Mouse (Mus musculus): ENCODE measurements at regions not wholly inside any gene's neighbourhood (a gene's known extent, or its start where the extent isn't known, plus 50 kb on each side); places are given as distances from the start of the nearest gene placed in this dataset.

DNA sequence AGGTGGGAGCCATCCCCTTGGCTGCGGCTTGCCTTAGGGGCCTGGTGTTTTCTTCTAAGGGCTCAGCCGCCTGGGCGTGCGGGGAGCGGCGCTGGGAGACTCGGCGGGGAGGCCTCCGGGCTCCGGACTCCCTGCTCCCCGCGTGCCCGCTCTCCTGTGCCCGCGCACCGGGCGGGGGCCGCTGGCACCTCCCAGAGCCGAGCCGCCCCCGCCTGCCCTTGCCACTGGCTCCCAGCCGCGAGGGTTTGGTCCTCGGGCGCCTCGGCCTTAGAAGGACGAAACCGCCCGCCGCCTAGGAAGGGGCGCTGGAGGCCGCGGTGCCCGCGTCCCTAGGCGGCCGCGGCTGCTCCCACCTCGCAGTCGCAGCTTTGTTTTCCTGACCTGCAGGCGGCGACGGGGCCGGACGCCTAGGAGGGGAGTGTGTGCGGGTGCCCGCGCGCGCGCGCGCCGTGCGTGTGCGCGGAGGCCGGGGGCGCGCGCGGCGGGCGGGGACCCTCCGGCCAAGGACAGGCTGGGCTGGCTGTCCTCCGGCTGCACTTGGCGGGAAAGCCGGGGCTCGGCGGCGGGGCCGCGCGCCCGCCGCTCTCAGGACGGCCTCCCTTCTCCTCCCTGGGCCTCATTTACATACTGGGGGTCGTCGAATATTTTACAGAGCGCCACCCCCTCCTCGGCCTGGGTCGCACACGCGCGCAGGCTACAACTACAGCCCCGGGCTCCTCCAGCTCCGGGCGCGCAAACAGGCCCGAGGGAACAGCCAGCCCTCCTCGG is 227.1 kb downstream of the Mef2c start:
- no peak for DNase-seq (ENCODE audit: low read depth)

DNA sequence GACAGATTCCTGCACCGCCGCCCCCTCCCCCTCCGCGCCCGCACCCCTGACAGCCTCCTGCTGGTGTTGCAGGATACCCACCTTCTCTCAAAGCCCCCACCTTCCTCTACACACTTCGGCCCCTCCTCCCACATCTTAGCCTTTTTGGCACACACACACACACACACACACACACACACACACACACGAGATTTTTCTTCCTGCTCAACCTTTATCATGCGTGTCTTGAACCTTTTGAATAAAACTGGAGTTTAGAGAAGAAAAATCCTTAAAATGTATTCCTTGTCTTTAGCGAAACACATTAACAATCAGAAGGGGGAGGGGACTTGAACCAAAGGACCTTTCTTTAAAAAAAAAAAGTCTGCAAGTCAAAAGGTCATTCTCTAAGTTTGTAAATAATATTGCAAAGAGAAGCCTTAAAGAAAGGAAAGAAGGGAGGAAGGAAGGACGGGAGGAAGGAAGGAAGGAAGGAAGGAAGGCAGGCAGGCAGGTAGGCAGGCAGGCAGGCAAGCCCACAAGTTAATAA is 227.7 kb downstream of the Mef2c start:
- DNase-seq (ENCODE audit: low read depth), result no peak

DNA sequence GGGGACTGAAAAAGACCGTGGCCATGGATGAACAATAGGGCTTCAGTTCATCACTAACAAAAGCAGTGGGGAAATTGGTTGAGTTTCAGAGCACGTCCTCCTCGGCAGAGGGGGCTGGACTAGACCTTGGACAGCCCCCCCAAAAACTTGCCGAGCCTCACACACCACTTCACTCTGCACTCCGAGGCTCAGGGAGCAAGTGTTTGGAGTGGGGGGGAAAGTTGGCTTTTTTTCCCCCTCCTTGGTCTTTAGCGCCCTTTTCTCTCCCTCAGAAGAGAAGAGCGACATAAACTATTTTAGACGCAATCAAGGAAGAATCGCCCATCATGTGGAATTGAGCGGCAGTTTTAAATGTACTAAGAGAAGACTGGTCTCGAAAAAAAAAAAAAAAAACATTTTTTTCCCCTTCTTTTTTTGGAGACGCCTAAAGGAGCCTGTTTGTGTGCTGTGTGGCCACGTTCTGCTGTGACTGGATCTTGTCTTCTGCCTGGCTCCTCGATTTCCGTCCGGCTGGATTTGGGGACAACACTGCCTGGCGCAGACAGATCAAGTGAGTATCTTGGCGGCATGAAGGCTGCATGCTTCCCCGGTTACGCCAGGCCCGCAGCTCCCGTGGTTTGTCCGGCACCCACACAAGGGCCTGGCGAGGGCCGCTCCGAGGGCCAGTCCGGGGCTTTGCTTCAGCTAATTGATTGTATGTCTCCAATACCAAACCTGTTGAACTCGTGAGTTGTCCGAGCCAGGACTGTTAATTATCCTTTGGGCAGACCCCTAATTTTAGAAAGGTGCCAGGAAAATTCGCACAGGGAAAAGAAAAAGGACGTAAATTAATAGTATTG is 228.7 kb downstream of the Mef2c start:
- DNase-seq (ENCODE audit: low read depth), result no peak

DNA sequence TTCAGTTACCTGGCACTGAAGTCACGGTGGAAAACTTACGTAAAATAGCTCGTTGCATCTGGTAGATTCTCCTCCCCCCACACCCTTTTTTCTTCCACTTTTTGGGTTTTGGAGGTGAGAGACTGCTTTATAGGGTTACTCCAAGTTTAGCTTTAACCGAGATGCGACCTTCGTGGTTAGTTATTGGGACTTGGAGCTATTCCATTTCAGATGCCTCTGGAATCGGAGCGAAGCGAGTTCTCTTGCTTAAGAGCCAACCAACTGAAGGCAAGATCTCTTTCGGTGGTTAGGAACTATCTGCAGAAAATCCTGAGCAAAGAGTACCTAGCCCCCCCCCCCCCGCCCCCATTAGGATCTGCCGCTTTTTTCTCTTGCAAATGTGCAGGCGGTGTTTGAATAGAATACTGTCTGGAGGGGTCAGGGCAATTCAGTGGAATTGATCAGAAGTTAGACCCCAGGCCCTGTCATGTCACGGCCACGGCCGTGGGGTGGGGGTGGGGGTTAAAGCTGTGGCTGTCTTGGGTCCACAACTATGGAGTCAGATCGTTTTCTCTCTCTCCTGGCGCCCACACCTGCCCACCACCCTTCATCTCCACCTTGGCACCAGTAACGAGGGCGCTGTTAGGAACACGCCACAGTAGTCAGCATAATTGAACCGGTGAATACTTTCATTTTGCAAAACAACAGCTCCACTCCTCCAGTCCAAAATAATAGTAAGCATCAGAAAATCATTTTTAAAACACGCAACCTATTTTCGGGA is 229.6 kb downstream of the Mef2c start:
- no peak for DNase-seq (ENCODE audit: low read depth)

DNA sequence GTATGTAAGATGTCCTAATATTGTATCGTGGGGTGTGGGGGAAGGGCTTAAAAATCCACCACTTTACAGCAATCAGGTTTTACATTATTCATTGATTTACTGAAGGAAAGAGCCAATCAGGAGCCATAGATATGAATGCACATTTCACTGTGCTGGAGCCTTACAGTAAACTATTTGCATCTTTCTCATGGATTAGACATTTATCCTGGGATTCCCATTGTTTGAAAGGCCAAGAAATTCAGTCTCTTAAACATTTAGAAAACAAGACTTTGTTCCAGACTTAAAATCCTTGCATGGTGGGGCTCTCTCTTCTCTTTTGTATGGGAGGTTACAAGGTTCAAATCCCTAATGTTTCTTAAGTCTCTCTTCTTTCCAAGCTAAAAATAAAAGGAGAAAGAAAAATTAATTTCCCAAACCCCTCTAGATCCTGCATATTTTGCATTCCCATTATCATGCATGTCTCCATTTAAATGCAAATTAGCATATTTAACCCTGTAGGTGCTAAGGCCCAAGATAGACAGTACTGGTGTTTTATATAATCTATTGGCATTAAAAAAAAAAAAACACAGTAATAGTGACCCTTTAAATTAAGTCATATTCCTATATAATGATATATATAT is 230.3 kb downstream of the Mef2c start:
- no peak for DNase-seq (ENCODE audit: low read depth)

DNA sequence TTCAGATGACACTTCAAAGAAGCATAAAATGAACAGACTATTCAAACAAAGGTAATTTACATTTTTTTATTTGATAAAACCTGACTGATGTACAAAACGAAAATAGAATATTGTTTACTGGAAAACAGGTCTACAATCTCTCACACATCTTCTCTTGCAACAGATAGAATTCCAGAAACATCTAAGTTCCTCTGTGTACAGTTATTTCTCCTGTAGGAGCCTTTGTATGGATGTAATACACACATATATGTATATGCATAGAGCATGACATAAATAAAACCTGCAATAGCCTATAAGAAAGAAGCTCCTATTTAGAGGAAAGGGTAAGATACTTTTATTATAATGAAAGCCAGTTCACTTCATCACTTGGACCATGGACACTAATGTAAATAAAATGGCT is 230.8 kb downstream of the Mef2c start:
- no peak for DNase-seq (ENCODE audit: low read depth)

DNA sequence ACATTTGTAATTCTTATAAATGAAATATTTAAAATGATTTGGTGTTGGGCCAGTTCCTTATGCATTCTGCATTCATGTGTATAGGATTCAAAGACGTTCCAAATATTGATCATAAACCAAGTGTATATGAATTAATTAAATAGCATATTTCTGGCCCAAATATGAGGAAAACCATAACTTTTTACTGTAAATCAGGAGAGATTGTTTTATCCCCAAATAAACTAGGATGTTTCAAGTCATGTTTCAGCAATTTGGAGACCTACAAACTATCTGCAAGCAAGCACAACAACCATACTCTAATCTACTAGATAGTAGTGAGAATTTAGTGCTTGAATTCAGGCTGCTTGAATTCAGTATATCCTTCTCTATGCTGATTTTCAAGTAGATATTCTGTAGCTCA is 231.3 kb downstream of the Mef2c start:
- DNase-seq (ENCODE audit: low read depth), result no peak

DNA sequence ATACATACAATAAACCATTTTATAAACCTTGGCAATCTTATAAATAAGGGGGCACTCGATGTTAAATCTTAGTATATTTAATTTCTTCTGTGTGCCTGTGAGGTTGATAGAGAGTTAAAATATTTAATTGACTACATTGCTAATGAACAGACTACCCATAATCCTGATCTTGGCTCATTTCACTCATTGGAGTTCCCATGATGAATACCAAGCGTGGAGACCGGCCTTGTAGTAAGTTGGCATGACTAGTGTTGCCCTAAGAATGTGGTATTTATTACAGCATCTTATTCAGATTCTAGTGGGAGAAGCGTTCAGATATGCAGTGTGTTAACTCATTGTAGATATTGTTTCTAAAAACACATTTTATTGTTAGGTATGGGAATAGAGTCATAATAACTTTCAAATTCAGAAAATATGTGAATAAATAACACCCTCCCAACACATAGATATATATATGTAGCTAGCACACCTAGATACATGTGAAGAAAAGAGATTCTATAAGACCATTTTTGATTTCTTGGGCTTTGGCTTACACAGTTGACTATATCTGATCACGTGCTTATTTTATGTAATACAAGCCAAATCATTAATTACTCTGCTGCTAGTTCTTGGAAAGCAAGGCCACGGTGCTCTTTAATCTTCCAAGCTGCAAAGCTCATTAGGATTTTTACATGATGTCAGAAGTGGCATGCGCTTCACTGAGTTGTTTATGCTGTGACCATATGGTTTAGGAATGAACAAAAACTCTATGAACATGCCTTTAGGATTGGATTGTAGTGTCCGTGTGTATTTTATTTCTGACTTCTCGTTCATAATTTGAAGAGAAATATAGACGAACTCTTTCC is 232.0 kb downstream of the Mef2c start:
- no peak for DNase-seq (ENCODE audit: low read depth)

DNA sequence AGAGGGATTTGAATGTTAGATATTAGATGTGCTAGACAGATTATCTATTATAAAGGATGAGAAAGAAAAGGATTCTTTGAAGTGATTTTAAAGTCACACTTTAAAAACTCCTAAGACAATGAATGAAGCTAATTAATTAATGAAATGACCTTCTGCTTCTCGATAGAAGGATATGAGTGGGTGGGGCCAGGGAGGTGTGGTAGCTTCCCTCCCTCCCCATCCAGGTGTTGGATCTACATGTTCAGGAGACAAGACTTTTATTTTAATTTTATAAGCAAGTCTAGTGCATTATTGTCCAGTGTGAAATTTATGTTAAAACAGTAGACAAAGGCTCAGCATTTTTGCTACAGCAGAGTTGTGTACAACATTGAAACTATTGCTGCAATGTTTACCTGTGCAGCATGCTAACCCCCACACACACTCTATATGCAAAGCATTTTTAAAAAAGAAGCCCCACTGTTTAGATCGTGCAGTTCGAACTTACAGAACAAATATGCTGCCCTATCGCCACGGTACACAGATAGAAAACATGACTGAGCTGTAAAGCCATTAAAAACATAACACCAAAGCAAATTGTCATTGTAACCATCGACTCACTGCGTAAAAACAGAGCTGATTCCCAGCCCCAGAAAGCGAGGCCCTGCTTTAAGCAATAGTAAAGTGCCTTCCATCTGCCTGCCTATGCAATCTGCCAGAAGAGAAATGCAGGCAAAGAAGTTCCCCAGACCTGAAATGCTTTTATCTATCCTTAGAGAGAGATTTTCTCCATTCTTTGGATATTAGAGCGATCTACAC is 233.4 kb downstream of the Mef2c start:
- no peak for DNase-seq (ENCODE audit: low read depth)

DNA sequence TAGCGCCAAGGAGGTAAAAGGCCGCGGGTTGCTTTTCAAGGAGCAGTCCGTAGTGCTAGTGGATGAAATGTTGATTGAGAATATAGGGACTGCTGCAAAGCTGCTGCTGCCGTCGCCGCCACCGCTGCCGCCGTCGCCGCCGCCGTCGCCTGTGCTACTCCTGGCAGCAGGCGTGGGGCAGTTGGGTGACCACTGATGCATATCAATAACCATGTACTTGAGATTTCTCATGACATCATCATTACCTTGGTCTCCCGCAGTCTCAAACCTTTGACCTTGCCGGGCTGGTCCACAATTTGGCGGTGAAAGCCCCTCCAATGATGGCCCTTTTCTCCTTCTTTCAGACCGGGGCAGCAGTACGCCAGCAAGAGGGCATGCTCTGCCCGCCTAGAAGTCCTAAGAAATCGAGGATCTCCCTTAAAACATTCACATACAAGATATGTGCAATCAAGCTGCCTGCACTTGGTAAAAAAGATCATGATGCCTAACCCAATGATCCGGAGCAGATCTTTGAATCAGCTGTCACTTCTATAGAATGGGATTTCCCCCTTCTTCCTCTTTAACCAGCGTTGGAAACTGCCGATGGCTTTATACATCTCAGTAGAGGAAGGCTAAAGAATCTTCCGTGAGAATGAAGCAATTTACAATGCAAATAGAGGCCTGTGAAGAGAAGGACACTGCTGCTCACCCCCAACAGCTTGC is 234.1 kb downstream of the Mef2c start:
- no peak for DNase-seq (ENCODE audit: low read depth)

DNA sequence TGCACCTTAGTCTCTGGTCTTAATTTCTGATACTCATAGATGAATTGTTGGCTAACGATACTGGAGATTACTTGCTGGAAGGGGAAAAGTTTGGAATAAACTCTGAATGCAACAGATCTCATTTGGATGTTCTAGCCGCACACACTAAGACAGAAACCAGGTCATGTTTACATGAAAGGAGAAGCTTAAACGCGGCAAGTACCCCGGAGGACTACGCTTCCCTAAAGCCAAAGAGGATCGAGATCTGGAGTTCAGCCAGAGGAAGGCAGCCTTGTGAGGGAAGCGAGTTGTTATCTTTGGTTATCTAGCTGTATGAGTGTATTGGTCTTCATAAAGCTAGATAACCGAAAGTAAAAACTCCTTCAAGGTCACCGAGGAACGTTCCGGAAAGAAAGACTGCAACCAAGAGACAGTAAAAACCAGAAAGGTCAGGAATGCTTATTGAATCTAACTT is 234.7 kb downstream of the Mef2c start:
- DNase-seq (ENCODE audit: low read depth), result no peak

DNA sequence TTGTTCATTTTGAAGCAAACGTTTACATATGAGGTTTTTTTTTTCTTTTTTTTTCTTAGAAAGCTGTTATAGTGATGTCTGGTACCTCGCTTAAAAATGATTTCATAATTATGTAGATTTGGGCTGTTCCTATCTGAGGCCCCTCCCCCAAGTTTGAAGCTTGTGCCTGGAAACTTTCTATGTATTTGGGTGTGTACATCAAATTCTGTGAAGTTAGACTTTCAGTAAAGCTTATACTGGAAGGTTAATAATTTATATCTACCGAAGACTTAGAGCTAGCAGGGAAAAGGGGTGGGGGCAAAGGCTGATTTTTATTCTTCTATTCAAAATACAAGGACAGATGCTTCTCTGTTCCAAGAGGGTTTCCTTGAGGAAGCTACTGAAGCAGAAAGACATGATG is 235.3 kb downstream of the Mef2c start:
- no peak for DNase-seq (ENCODE audit: low read depth)

DNA sequence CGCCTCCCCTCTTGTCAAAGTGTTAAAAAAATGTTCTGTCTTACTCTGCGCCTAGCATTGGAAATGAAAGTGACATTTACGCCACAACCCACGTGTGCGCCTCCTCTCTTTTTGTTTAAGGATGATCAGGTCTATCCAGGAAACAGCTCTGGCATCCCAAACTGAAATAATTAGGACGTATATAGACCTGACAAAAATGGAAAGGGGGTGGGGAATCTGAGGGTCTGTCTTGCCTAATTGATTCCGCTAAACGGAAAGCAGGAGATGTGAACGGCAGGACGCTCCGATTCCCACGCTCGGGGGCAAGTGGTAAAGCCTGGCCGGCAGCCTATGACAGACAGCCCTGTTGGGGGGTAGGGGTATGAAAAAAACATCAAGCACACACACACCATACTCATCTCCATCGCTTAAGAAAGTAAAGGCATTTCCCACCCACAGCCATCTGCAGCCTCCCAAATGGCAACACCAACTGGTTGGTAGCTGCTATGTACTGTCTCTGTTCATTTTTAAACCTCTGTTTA is 235.8 kb downstream of the Mef2c start:
- DNase-seq (ENCODE audit: low read depth), result no peak

DNA sequence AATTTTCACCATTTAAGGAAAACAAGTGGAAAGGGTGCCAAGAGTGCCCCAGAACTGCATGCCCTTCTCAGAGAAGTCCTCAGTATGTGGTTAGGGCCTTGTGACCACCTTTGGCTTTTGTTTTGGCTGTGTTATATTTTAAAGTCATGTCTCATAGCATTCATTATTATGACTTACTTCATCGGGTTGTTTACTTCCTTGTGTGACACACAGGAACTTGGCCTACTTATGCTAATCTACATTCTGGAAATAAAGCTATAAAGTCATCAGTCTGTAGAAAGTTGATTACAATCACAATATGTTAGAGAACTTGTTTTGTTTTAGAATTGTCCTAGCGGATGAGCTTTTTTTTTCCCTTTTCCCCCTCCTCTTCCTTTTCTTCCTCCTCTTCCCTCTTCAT is 236.3 kb downstream of the Mef2c start:
- DNase-seq (ENCODE audit: low read depth), result no peak

DNA sequence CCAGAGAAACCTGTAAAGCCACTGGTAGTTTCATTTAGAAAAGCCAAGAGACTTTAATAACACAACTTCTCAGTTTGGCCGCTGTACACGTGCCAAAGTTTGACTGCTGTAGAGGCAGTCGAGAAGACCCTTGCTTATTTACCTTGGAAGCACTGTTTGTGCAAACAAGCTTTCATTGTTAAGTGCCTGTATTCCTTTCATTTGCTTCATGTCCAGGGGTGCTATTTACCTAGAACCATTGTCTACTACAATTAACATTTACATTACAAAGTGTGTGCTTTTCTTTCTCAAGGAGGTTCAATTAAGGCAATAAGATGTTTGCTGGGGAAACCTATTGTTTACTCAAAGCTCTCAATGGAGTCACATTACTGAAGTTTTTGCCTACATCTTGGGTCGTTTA is 236.9 kb downstream of the Mef2c start:
- DNase-seq (ENCODE audit: low read depth), result no peak

DNA sequence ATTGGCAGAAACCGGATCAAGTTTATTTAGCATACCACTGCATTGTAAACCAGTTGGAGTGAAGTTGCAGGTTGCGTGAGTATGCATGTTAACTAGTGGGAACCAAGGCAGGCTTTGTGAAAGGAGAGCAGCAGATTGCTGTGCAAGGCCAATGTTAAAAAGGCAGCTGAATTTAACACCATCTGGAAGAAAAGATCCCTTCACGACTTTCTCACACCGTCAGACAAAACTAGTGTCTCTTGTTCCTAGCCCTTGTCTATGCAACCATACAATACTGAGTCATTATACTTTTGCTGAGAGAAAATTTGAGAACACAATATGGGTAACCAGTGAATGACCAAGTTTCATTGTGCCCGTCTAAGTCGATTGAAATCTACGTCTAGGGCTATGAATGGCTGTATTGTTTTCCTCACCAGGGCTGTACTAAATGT is 237.8 kb downstream of the Mef2c start:
- DNase-seq (ENCODE audit: low read depth), result no peak

DNA sequence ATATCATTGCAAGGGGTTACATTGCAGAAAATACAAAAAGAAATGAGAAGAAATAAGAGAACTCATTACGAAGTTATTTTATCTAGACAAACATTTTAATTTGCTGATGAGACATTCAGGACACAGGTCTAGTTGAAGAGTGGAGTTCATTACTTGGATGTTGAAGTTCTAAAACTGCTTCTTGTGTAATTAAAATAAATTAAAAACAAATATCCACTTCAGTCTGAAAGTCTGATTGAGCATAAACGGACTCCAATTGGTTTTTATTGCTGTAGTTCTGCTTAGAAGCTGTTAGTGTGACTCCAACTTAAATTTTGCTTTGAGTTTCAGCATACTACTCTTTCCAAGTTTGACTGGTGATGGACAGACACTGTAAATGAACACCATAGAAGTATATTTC is 238.3 kb downstream of the Mef2c start:
- no peak for DNase-seq (ENCODE audit: low read depth)

DNA sequence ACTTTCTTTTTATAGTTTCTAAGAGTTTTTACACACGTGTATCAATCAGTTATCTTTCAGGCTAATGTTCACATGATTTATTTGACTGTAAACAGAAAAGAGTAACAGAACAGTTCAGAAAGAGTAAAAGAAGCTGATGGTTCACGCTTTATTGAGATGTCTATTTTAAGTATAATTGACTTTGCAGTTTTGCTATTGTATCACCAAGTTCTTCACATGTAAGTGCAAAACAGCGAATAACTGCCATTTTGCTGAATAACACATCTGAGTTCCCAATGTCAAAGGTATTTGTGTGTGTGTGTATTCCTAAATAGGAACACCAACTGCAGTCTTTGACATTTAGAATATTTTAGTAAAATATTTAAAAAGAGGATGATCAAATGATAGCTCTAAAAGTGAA is 238.7 kb downstream of the Mef2c start:
- no peak for DNase-seq (ENCODE audit: low read depth)

DNA sequence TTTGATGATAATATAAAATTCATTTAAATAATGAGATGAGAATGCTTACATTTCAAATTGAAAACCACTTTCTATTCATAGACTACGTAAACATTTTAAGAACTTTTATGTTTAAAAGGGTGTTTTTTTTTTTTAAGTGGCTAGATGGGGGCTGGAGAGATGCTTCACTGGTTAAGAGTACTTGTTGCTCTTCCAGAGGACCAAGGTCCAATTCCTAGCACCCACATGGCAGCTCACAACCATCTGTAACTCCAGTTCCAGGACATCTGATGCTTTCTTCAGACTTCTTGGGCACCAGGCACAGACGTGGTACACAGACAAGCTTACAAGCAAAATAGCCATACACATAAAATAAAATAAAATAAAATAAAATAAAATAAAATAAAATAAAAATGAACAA is 239.5 kb downstream of the Mef2c start:
- no peak for DNase-seq (ENCODE audit: low read depth)
